Mouse (Mus musculus): ENCODE measurements around the gene Gm36210.

GRCm38 (mm10) chr7:4934160-4934914, 28.0 kb upstream of the Gm36210 start:
- TF ChIP-seq CTCF (IDR thresholded peaks at IDR 0.05; ENCODE audit: insufficient read depth, low read depth, low read length) = no peak
- no peak for TF ChIP-seq POLR2A (IDR thresholded peaks at IDR 0.05; ENCODE audit: insufficient read depth, low read depth, low read length)
